Mouse (Mus musculus) spleen, embryonic (tissue): Measurements from ENCODE around the gene Tcl1b2.
"Not testable (repeated sequence)": the region's sequence is repeated elsewhere in the genome, so short reads cannot be mapped to it uniquely, and the experiment has no call there.

ENCODE experiments used
- CTCF ChIA-PET: fragments of 350-600 bp; sonication (Branson Sonifier 250); formaldehyde crosslinking; loops from one replicate; lab custom pipeline; 2022; lab: Charles Lee

Gene Tcl1b2

GRCm38 (mm10) chr12:105173366-105173765 is 27.6 kb downstream of the Tcl1b2 start:
- CTCF ChIA-PET, result no interaction called here

GRCm38 (mm10) chr12:105174318-105174717 is 28.5 kb downstream of the Tcl1b2 start:
- CTCF ChIA-PET, result not testable (repeated sequence)

- CTCF ChIA-PET, result not testable (repeated sequence)
Observed at GRCm38 (mm10) chr12:105176044-105176443, 30.2 kb downstream of the Tcl1b2 start, which contains the start of gene Tcl1b5. TSS of gene Tcl1b5 (plus strand) at chr12:105176344.

GRCm38 (mm10) chr12:105181040-105181644 is 35.3 kb downstream of the Tcl1b2 start:
- CTCF ChIA-PET, result not testable (repeated sequence)

GRCm38 (mm10) chr12:105188980-105189379 is 43.2 kb downstream of the Tcl1b2 start:
- CTCF ChIA-PET, result not testable (repeated sequence)

- CTCF ChIA-PET, result not testable (repeated sequence)
Observed at GRCm38 (mm10) chr12:105190743-105191142, 44.9 kb downstream of the Tcl1b2 start, which contains the start of gene Tcl1b3. TSS of gene Tcl1b3 (plus strand) at chr12:105191043.

GRCm38 (mm10) chr12:105199684-105200497 is 54.1 kb downstream of the Tcl1b2 start:
- CTCF ChIA-PET, result not testable (repeated sequence)

GRCm38 (mm10) chr12:105201657-105202056 is 55.8 kb downstream of the Tcl1b2 start, which contains the start of gene Tcl1b4:
TSS of gene Tcl1b4 (plus strand) at chr12:105201957.
- CTCF ChIA-PET, result not testable (repeated sequence)
